Mouse (Mus musculus): ENCODE data around the gene Acbd6.

The Acbd6 gene

GRCm38 (mm10) chr1:155560678-155561077 is 2.8 kb downstream of the Acbd6 start:
- DNase-seq (ENCODE audit: low spot score): no peak

- no peak for DNase-seq (ENCODE audit: low spot score)
Observed at GRCm38 (mm10) chr1:155562206-155562605, 4.3 kb downstream of the Acbd6 start.

- DNase-seq (ENCODE audit: low spot score): no peak
Observed at GRCm38 (mm10) chr1:155564741-155565140, 6.8 kb downstream of the Acbd6 start.

GRCm38 (mm10) chr1:155568133-155568532 is 10.2 kb downstream of the Acbd6 start:
- no peak for DNase-seq (ENCODE audit: low spot score)

- DNase-seq (ENCODE audit: low spot score): no peak
Observed at GRCm38 (mm10) chr1:155569340-155569739, 11.4 kb downstream of the Acbd6 start.

- DNase-seq (ENCODE audit: low spot score): no peak
Observed at GRCm38 (mm10) chr1:155574966-155575673, 17.2 kb downstream of the Acbd6 start.

GRCm38 (mm10) chr1:155576432-155576831 is 18.5 kb downstream of the Acbd6 start:
- no peak for DNase-seq (ENCODE audit: low spot score)

- no peak for DNase-seq (ENCODE audit: low spot score)
Observed at GRCm38 (mm10) chr1:155577316-155577715, 19.4 kb downstream of the Acbd6 start.

GRCm38 (mm10) chr1:155587961-155588360 is 30.0 kb downstream of the Acbd6 start:
- no peak for DNase-seq (ENCODE audit: low spot score)

- no peak for DNase-seq (ENCODE audit: low spot score)
Observed at GRCm38 (mm10) chr1:155594141-155594540, 36.2 kb downstream of the Acbd6 start.

GRCm38 (mm10) chr1:155596576-155596975 is 38.7 kb downstream of the Acbd6 start:
- DNase-seq (ENCODE audit: low spot score): no peak

GRCm38 (mm10) chr1:155604706-155605105 is 46.8 kb downstream of the Acbd6 start:
- DNase-seq (ENCODE audit: low spot score): no peak

- no peak for DNase-seq (ENCODE audit: low spot score)
Observed at GRCm38 (mm10) chr1:155605391-155606155, 47.7 kb downstream of the Acbd6 start.

- DNase-seq (ENCODE audit: low spot score): no peak
Observed at GRCm38 (mm10) chr1:155606156-155606531, 48.2 kb downstream of the Acbd6 start.

GRCm38 (mm10) chr1:155608524-155608923 is 50.6 kb downstream of the Acbd6 start:
- no peak for DNase-seq (ENCODE audit: low spot score)

GRCm38 (mm10) chr1:155614426-155614825 is 56.5 kb downstream of the Acbd6 start:
- DNase-seq (ENCODE audit: low spot score): no peak

GRCm38 (mm10) chr1:155621075-155621474 is 63.2 kb downstream of the Acbd6 start:
- no peak for DNase-seq (ENCODE audit: low spot score)

- no peak for DNase-seq (ENCODE audit: low spot score)
Observed at GRCm38 (mm10) chr1:155623192-155623591, 65.3 kb downstream of the Acbd6 start.

- no peak for DNase-seq (ENCODE audit: low spot score)
Observed at GRCm38 (mm10) chr1:155627746-155628145, 69.8 kb downstream of the Acbd6 start.

- no peak for DNase-seq (ENCODE audit: low spot score)
Observed at GRCm38 (mm10) chr1:155636648-155637047, 78.7 kb downstream of the Acbd6 start.

- no peak for DNase-seq (ENCODE audit: low spot score)
Observed at GRCm38 (mm10) chr1:155645816-155646215, 87.9 kb downstream of the Acbd6 start.

GRCm38 (mm10) chr1:155646345-155647307 is 88.7 kb downstream of the Acbd6 start:
- no peak for DNase-seq (ENCODE audit: low spot score)

Measured in urinary bladder, postnatal 10 days (tissue).